Mouse (Mus musculus) heart, postnatal 36 days (tissue): Measurements from ENCODE around the gene Efna2. TPM values are rescaled to one million over a fixed set of nuclear protein-coding genes. Genes with fewer than 3 reads are reported as not detected.
A peak's percentile ranks its signal among the peaks of the same experiment; 100 is the strongest.
"Not testable (repeated sequence)": the region's sequence is repeated elsewhere in the genome, so short reads cannot be mapped to it uniquely, and the experiment has no call there.

Experiments used
- DNase-seq, 2 experiments: peaks; one replicate each; pipeline ENCODE4 v3.0.0; 2021 to 2022
- intact Hi-C: fragments of 180-260 bp; cut with DNase I; formaldehyde crosslinking; loops from one replicate; pipeline ENCODE4 v1.15.1; 2025
- total RNA-seq, 2 experiments: library from RNA; stranded (reverse); gene quantifications; 2 replicates each; pipeline ENCODE4 v1.2.3; 2021

Efna2 gene
- total RNA-seq, 2 experiments from 2014 or later, result 0.75 to 1.1 TPM

DNA sequence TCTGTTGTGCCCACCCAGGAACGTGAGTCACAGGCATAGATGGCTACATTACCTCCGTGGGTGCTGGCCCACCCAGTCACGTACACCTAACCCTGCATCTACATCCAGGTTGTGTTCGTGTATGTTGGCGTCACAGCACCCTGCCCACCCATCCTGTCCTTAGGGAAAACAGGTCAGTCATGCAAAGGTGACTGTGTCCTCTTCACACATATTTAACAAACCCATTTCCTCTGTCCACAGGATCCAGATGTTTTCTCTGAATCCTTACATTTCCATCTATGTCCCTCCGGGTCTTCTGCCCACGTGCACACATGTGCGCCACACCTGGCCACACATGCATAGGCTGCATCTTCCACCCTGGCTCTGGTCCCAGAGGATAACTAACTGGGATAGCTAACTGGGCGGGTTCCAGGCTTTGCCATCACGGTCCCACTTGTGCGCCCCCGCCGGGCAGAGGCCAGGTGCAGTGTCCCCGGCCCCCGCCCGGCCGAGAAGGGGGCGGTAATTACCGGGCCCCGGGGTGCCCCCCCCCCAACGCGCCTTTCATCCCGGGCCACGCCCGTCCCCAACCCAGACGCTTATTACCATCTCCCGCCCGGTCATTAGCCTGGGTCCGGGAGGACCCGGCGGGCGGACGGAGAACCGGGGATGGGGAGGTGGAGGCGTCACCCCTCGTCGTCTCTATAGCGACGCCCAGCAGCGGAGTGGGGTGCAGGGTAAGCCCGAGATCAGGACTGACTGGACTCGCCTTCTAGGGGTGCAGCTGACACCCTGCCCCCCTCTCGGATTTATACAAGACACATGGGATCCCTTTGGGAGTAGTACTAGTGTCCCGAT lies 14.9 kb upstream of the Efna2 start:
- peak in 1 of 2 experiments; percentile 50 for DNase-seq

GRCm38 (mm10) chr10:80164998-80165344 lies 14.3 kb upstream of the Efna2 start:
- DNase-seq, result peak; percentile 95 to 97
- intact Hi-C loops, result loop anchor here (1.0 to 2.0 kb wide), 3 partner anchors 17 to 48 kb away; partner anchors contain the start of gene Midn

More for the DNA sequence above, 14.9 kb upstream of the Efna2 start:
- intact Hi-C loops, result loop anchor here (2.0 kb wide), 2 partner anchors 20 to 48 kb away; no protein-coding TSS in a partner anchor

GRCm38 (mm10) chr10:80165392-80166128 lies 13.7 kb upstream of the Efna2 start, which contains the start of gene Cirbp:
TSS of gene Cirbp (plus strand) at chr10:80165985.
- peak in 1 of 2 experiments; percentile 18 for DNase-seq
- intact Hi-C loops, result loop anchor here (1.0 to 2.0 kb wide), 3 partner anchors 17 to 49 kb away; partner anchors contain the start of gene Midn

DNA sequence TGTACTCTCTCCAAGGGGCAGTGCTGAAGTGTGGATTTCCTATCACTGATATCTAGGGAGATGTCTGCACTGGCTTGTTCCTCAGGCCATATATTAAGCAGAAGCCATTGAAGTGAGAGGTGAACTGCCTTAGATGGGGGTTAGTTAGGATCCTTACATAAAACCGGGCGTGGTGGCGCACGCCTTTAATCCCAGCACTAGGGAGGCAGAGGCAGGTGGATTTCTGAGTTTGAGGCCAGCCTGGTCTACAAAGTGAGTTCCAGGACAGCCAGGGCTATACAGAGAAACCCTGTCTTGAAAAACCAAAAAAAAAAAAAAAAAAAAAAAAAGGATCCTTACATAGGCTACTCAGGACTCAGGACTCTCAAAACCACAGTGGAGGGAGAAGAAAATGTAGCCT lies 13.1 kb upstream of the Efna2 start:
- intact Hi-C loops, DNase-seq: not testable (repeated sequence)

DNA sequence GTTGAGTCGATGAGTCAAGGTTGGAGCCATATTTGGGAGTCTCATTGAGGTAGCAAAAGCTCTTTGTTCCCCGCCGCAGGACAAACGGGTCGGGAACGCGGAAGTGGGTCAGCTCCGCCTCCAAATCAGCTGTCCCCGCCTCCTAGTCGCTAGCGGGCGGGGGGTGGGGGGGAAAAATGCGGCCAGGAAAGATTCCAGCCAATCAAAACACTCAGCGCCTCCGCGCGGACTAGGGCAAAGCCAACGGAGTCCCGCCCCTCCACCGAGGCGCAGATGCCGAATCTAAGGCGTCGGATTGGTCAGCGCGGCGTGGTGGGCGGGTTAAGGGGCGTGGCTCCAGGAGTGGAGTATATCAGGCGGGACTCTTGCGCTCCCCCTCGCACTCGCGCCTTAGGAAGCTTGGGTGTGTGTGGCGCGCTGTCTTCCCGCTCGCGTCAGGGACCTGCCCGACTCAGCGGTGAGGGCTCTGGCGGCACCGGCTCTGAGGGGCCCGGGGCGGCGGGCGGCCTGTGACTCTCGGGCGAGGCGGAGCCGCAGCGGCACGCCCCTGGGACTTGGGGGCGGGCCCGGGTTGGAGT lies 11.7 kb upstream of the Efna2 start:
- intact Hi-C loops, result no loop called here
- DNase-seq, result peak; percentile 99

DNA sequence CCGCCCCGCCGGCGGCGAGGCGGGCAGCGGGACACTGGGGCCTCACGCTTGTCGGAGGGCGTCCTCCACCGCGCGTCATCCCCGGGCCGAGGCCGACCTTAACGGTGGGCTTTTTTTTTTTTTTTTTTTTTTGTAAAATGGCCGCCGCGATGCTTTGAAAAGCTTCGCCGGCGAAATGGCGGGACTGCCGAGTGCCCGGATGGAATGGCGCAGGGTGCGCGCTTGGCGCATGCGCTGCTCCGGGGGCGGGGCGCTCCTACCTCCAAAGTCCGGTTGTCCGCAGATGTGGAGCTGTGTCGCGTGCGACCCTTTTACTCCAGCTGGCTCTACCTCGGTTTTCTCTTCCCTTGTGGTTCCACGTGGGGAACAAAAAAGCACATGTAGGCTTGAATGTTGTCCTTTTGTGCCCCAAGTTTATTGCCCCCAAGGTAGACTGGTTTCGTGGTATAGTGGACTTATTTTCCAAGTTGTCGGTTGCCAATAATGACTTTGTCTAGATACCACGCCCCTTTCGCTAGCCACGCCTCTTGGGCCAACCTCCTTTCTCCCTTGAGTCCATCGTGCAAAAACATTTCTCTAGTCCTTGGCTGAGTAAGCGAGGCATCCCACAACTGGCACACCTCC lies 11.1 kb upstream of the Efna2 start:
- peak; percentile 95 to 96 for DNase-seq
- intact Hi-C loops, result no loop called here

GRCm38 (mm10) chr10:80169070-80169469 lies 10.2 kb upstream of the Efna2 start:
- no peak for DNase-seq
- intact Hi-C loops, result no loop called here

DNA sequence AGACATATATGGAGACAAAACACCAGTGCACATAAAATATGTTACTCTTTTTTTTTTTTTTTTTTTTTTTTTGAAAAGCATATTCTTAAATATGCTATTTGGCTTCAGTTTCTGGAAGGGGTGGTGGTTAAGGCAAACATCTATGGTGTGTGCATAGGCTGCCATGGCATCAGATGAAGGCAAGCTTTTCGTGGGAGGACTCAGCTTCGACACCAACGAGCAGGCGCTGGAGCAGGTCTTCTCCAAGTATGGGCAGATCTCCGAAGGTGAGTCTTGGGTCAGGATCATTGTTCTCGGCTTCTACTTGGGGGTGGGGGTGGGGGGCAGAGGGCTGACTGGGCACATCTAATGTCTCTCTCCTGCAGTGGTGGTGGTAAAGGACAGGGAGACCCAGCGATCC lies 9.6 kb upstream of the Efna2 start:
- intact Hi-C loops, result loop anchor here (10.0 kb wide), 1 partner anchor 205 kb away; no protein-coding TSS in a partner anchor
- DNase-seq, result no peak

DNA sequence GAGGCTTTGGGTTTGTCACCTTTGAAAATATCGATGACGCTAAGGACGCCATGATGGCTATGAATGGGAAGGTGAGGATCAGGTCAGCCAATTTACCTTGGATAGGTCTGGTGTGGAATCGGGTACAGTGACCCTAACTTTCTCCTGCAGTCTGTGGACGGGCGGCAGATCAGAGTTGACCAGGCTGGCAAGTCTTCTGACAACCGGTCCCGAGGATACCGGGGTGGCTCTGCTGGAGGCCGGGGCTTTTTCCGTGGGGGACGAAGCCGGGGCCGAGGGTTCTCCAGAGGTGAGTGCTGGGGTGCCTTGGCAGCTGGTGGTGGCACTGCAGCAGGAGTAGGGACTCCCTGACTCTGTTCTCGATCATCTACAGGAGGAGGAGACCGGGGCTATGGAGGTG lies 9.2 kb upstream of the Efna2 start:
- intact Hi-C loops, result loop anchor here (10.0 kb wide), 1 partner anchor 205 kb away; no protein-coding TSS in a partner anchor
- DNase-seq, result no peak

DNA sequence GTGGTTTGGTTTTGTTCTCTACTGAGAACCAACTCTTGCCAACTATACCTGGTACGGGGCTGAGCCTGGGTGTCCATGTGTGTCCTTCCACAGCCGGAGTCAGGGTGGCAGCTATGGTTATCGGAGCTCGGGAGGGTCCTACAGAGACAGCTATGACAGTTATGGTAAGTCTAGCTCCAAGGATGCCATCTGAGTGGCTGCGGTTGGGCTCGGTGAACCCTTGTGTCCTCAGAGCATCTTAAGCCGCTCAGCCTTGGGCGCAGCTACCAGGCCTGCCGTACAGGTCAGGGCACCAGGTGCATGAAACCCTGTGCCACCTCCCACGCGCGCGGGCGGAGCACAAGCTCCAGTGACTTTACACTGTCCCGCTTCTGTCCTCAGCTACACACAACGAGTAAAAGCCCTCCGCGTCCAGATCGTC lies 8.7 kb upstream of the Efna2 start:
- intact Hi-C loops, result loop anchor here (10.0 kb wide), 1 partner anchor 204 kb away; no protein-coding TSS in a partner anchor
- DNase-seq, result no peak

DNA sequence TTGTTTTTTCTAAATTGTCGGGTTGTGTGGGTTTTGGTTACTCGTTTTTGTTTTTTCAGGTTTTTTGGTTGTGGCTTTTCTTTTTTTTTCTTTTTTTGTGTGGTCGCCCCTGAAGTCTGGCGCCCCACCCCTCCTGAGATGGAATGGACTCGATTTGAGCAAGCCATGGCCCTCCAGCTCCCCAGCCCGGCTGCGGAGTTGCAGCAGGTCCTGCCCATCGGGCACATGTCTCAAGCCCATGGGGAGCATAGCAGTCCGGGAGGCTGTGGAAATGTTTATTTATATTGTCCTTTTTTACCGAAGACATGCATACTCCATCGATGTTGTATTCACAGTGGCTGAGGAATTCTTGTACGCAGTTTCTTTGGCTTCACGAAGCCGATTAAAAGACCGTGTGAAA lies 8.0 kb upstream of the Efna2 start:
- intact Hi-C loops, result loop anchor here (10.0 kb wide), 1 partner anchor 204 kb away; no protein-coding TSS in a partner anchor
- no peak for DNase-seq

DNA sequence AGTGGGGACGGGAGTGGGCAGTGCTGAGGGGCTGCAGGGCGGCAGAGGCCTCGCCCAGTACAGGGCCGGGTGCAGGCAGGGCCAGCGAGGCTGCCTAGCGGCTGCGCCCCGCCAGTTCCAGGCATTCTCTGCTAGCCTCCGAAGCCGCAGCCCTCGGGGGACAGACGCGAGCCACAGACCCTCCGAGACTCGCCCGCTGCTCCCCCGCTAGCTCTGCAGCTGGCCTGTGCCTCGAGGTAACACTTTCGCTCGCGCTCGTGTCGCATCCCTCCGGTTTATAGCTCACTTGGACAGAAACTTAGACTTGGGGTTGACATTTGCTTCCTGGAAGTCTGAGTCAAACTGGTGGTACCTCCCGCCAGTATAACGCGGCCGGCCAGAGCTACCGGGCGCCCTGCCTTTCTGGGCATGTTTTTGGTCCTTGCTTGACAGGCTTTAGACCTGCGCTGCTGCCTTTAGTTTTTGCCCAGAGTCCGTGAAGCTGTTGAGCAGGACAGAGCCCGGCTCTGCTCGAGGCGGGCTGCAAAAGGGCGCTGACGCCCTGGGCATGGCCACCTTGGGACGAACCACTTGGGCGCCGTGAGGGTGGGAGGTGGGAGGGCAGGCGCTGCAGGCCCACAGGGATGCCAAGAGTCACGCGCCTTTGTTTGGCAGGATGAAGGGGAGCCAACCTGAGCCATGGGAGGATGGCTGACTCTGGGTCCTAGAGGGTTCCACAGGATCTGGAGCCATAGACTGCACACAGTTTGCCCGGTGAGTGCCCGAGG lies 7.3 kb upstream of the Efna2 start:
- intact Hi-C loops, result loop anchor here (10.0 kb wide), 1 partner anchor 203 kb away; no protein-coding TSS in a partner anchor
- peak in 1 of 2 experiments; percentile 35 for DNase-seq

GRCm38 (mm10) chr10:80172527-80173292 lies 6.6 kb upstream of the Efna2 start, which contains the start of gene 1600002K03Rik:
TSS of gene 1600002K03Rik (plus strand) at chr10:80172944.
- intact Hi-C loops, result loop anchor here (10.0 kb wide), 1 partner anchor 202 kb away; no protein-coding TSS in a partner anchor
- DNase-seq, result peak; percentile 85 to 95

GRCm38 (mm10) chr10:80173358-80173757 lies 5.9 kb upstream of the Efna2 start:
- intact Hi-C loops, result loop anchor here (10.0 kb wide), 1 partner anchor 201 kb away; no protein-coding TSS in a partner anchor
- DNase-seq, result no peak

GRCm38 (mm10) chr10:80173955-80174640 lies 5.2 kb upstream of the Efna2 start:
- DNase-seq, result no peak

GRCm38 (mm10) chr10:80174705-80175104 lies 4.6 kb upstream of the Efna2 start:
- intact Hi-C loops, result loop anchor here (1.0 to 10.0 kb wide), 3 partner anchors 71 to 200 kb away; partner anchors contain the start of gene Adamtsl5
- DNase-seq, result no peak

More at GRCm38 (mm10) chr10:80173955-80174640, 5.2 kb upstream of the Efna2 start:
- intact Hi-C loops, result loop anchor here (10.0 kb wide), 1 partner anchor 201 kb away; no protein-coding TSS in a partner anchor

DNA sequence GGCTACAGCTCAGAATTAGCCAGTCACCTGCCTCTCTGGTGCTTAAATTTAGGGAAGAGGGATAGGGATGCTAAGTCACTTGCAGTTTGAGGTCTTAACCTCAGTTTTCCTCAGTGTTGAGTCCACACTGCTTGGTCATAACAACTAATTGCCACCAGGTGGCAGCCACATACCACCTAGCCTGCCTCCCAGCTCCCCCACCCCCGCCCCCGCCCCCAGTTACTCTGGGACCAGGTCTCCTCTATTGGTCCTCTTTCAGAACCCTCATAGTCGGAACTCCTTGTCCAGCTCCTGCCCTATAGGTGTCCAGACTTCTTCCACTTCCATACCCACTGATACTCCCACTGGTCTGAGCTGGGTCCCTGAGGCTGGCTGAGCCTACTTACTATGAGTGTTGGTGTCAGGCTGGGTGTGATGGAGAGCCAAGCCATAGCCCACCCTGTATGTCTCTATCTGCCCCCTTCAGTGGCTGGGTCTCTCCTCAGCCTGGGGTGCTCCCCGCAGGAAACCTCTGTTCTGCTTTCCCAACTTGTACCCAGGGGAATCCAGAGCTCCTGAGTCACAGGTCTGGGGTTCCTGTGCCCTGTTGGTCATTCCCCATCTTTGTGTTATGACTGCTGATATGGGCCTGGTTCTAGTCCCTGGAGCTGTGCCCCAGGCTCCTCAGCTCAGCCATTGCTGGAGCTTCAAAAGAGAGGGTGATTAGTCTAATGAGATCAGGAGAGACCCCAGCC lies 3.6 kb upstream of the Efna2 start:
- intact Hi-C loops, result loop anchor here (1.0 to 10.0 kb wide), 3 partner anchors 70 to 199 kb away; partner anchors contain the start of gene Adamtsl5
- DNase-seq, result peak in 1 of 2 experiments; percentile 30
